In genomic region chr4:104911685-104912084, GRCm38 (mm10) we compare ENCODE assay signal across 9 mouse cellular contexts. TPM values are rescaled to one million over a fixed set of nuclear protein-coding genes. Genes with fewer than 3 reads are reported as not detected.
A peak's percentile ranks its signal among the peaks of the same experiment; 100 is the strongest.
DNase-seq lines count a peak whose midpoint lies in the region; ATAC-seq and TF ChIP-seq lines count a peak whose summit lies in the region.
"Had no signal": no experiment of that assay in that cellular context is flagged by ENCODE, and none has a peak within 500 bp of the region (broad histone marks: within the 10 kb centered on the region; RNA-seq: fewer than 3 reads in every experiment).

No protein-coding gene starts in this region.

- no peaks in the 10 kb centered on the region for H3K4me1 ChIP-seq in heart, embryonic 11.5 days (ENCODE audit: control insufficient read depth, insufficient read depth, low read length)
- no peaks in the 10 kb centered on the region for H3K4me1 ChIP-seq in forebrain, embryonic 14.5 days (ENCODE audit: control insufficient read depth, insufficient read depth, low read length)
- no peaks in the 10 kb centered on the region for H3K4me1 ChIP-seq in hindbrain, postnatal 0 days (ENCODE audit: insufficient read depth, low read length)
- peaks cover 8% of the 10 kb centered on the region for H3K4me1 ChIP-seq in testis, adult 2 months (ENCODE audit: control insufficient read depth, insufficient read depth, low read length)

- 30% methylated on average over 7 of the region's 7 CpGs for WGBS in heart, embryonic 11.5 days (ENCODE audit: insufficient replicate concordance)
- 35% methylated on average over 7 of the region's 7 CpGs for WGBS in forebrain, embryonic 14.5 days
- 44% methylated on average over 7 of the region's 7 CpGs for WGBS in hindbrain, postnatal 0 days

- no peak for TF ChIP-seq POLR2A in testis, adult 2 months (IDR thresholded peaks at IDR 0.05; ENCODE audit: control insufficient read depth, low read depth, low read length)

- no peak overlapping the region for H3K9ac ChIP-seq in heart, embryonic 11.5 days (ENCODE audit: low read depth, low read length)
- no peak overlapping the region for H3K9ac ChIP-seq in forebrain, embryonic 14.5 days (ENCODE audit: low read length)
- no peak overlapping the region for H3K9ac ChIP-seq in hindbrain, postnatal 0 days (replicated peaks; ENCODE audit: low read length)

- no peaks in the 10 kb centered on the region for H3K36me3 ChIP-seq in heart, embryonic 11.5 days (ENCODE audit: control insufficient read depth, insufficient read depth, low read length)
- no peaks in the 10 kb centered on the region for H3K36me3 ChIP-seq in forebrain, embryonic 14.5 days (ENCODE audit: control insufficient read depth, insufficient read depth, low read length)
- H3K36me3 ChIP-seq in hindbrain, postnatal 0 days (ENCODE audit: insufficient read depth, low read length), result no peaks in the 10 kb centered on the region
- no peaks in the 10 kb centered on the region for H3K36me3 ChIP-seq in testis, adult 2 months (ENCODE audit: control insufficient read depth, insufficient read depth, low read length)
- H3K36me3 ChIP-seq: G1E had no signal

- peaks cover 4% of the 10 kb centered on the region for H3K27me3 ChIP-seq in heart, embryonic 11.5 days (ENCODE audit: control insufficient read depth, insufficient read depth, low read length)
- 0 out of 2 replicates have a peak, but pooled peaks cover 3% of the 10 kb centered on the region for H3K27me3 ChIP-seq in forebrain, embryonic 14.5 days (replicated peaks; ENCODE audit: control insufficient read depth, insufficient read depth, low read length)
- no peaks in the 10 kb centered on the region for H3K27me3 ChIP-seq in hindbrain, postnatal 0 days (ENCODE audit: insufficient read depth, low read length)
- H3K27me3 ChIP-seq in testis, adult 2 months (ENCODE audit: control insufficient read depth, insufficient read depth, low read length), result no peaks in the 10 kb centered on the region

- ATAC-seq in heart, embryonic 11.5 days (replicated peaks; ENCODE audit: insufficient number of reproducible peaks, low FRiP score, low TSS enrichment), result no peak; the same call in 1 of the 2 replicates
- no peak for ATAC-seq in forebrain, embryonic 14.5 days
- ATAC-seq in hindbrain, postnatal 0 days, result peak; percentile 43; the same call in 1 of the 2 replicates

- H3K4me3 ChIP-seq in heart, embryonic 11.5 days (ENCODE audit: low read depth, low read length), result no peak overlapping the region
- H3K4me3 ChIP-seq in forebrain, embryonic 14.5 days (ENCODE audit: low read depth, low read length), result no peak overlapping the region
- no peak overlapping the region for H3K4me3 ChIP-seq in hindbrain, postnatal 0 days (ENCODE audit: low read length)
- no peak overlapping the region for H3K4me3 ChIP-seq in testis, adult 2 months (ENCODE audit: control insufficient read depth, low read depth, low read length)

- H3K27ac ChIP-seq in heart, embryonic 11.5 days (ENCODE audit: low read depth, low read length), result no peak overlapping the region
- H3K27ac ChIP-seq in forebrain, embryonic 14.5 days (ENCODE audit: low read depth, low read length), result no peak overlapping the region
- H3K27ac ChIP-seq in hindbrain, postnatal 0 days, result no peak overlapping the region
- no peak overlapping the region for H3K27ac ChIP-seq in testis, adult 2 months (ENCODE audit: control insufficient read depth, insufficient read depth, low read depth, low read length)

- H3K9me3 ChIP-seq in heart, embryonic 11.5 days (replicated peaks; ENCODE audit: control insufficient read depth, low read length), result no peaks in the 10 kb centered on the region
- H3K9me3 ChIP-seq in forebrain, embryonic 14.5 days (replicated peaks; ENCODE audit: control insufficient read depth, low read length), result no peaks in the 10 kb centered on the region
- H3K9me3 ChIP-seq in hindbrain, postnatal 0 days (ENCODE audit: low read length), result no peaks in the 10 kb centered on the region

- DNase-seq in heart, adult 11 months, result peak; percentile 93
- peak; percentile 3 for DNase-seq in c-Kit-negative CD71-positive TER-119-positive erythroid progenitor cells, embryonic 14.5 days (ENCODE audit: low read depth, low spot score)
- peak; percentile 68 for DNase-seq in forebrain, embryonic 14.5 days (ENCODE audit: low spot score)
- peak; percentile 74 for DNase-seq in hindbrain, postnatal 0 days (ENCODE audit: low spot score)
- DNase-seq in left cerebral cortex, adult 11 months (ENCODE audit: low spot score), result peak; percentile 25
- DNase-seq in mesoderm, embryonic 11.5 days (ENCODE audit: low read depth, low spot score), result peak; percentile 83

- no peak overlapping the region for H3K4me2 ChIP-seq in heart, embryonic 11.5 days
- H3K4me2 ChIP-seq in forebrain, embryonic 14.5 days (ENCODE audit: low read length), result no peak overlapping the region
- no peak overlapping the region for H3K4me2 ChIP-seq in hindbrain, postnatal 0 days (ENCODE audit: low read depth, low read length)

- TF ChIP-seq CTCF in hindbrain, postnatal 0 days (IDR thresholded peaks at IDR 0.05; ENCODE audit: low read depth), result peak; percentile 82
- peak; percentile 91 for TF ChIP-seq CTCF in testis, adult 2 months (IDR thresholded peaks at IDR 0.05; ENCODE audit: control insufficient read depth, insufficient read depth, insufficient replicate concordance, low read depth, low read length)

RNA-seq across cellular contexts. Expression of gene Fyb2, which starts 1.6 kb away (rescaled TPM):
- polyA plus RNA-seq in heart, embryonic 11.5 days (2014; fragmentation: Nextera tagmentation; extraction: Ambion mirVana), result 0.06 TPM in 1 of 2 replicates, not detected in the other
- polyA plus RNA-seq in forebrain, embryonic 14.5 days (2014; fragmentation: Nextera tagmentation; extraction: Ambion mirVana), result 0.28 TPM in 1 of 2 replicates, not detected in the other
- 0.05 TPM in 1 of 2 replicates, not detected in the other for total RNA-seq in hindbrain, postnatal 0 days (2014; rRNA removed)
- polyA plus RNA-seq in hindbrain, postnatal 0 days (2015; fragmentation: Nextera tagmentation; extraction: Ambion mirVana), result 0.16 and 0.21 TPM in 2 replicates
- polyA plus RNA-seq in testis, adult 2 months (2012; rRNA removed), result 3.7 and 3.9 TPM in 2 replicates
- polyA plus RNA-seq: G1E had no signal

RNA-seq across cellular contexts. Expression of gene C8a, which starts 35.5 kb away (rescaled TPM):
- polyA plus RNA-seq in heart, embryonic 11.5 days (2014; fragmentation: Nextera tagmentation; extraction: Ambion mirVana), result 0.36 TPM in 1 of 2 replicates, not detected in the other
- not detected in 2 replicates for polyA plus RNA-seq in forebrain, embryonic 14.5 days (2014; fragmentation: Nextera tagmentation; extraction: Ambion mirVana)
- total RNA-seq in hindbrain, postnatal 0 days (2014; rRNA removed), result not detected in 2 replicates
- 0.04 TPM in 1 of 2 replicates, not detected in the other for polyA plus RNA-seq in hindbrain, postnatal 0 days (2015; fragmentation: Nextera tagmentation; extraction: Ambion mirVana)
- polyA plus RNA-seq in testis, adult 2 months (2012; rRNA removed), result 0.47 and 0.52 TPM in 2 replicates
- total RNA-seq: G1E had no signal
- polyA plus RNA-seq: G1E had no signal

RNA-seq across cellular contexts. Expression of gene Gm17662, which starts 54.6 kb away (rescaled TPM):
- polyA plus RNA-seq in heart, embryonic 11.5 days (2014; fragmentation: Nextera tagmentation; extraction: Ambion mirVana), result not detected in 2 replicates
- not detected in 2 replicates for polyA plus RNA-seq in forebrain, embryonic 14.5 days (2014; fragmentation: Nextera tagmentation; extraction: Ambion mirVana)
- total RNA-seq in hindbrain, postnatal 0 days (2014; rRNA removed), result not detected in 2 replicates
- polyA plus RNA-seq in hindbrain, postnatal 0 days (2015; fragmentation: Nextera tagmentation; extraction: Ambion mirVana), result not detected in 2 replicates
- polyA plus RNA-seq in testis, adult 2 months (2012; rRNA removed), result not detected in 2 replicates
- total RNA-seq: G1E had no signal
- polyA plus RNA-seq: G1E had no signal

Comparison
In these comparisons a context has a peak if more than half of its experiments do, and no peak if none do; other contexts are left out.
1. DNase-seq: peak in every context shown above with its lines; median percentile 93 in heart, adult 11 months; 83 in mesoderm, embryonic 11.5 days; 74 in hindbrain, postnatal 0 days; 68 in forebrain, embryonic 14.5 days; 25 in left cerebral cortex, adult 11 months; 3 in c-Kit-negative CD71-positive TER-119-positive erythroid progenitor cells, embryonic 14.5 days.